In the genomic region with DNA sequence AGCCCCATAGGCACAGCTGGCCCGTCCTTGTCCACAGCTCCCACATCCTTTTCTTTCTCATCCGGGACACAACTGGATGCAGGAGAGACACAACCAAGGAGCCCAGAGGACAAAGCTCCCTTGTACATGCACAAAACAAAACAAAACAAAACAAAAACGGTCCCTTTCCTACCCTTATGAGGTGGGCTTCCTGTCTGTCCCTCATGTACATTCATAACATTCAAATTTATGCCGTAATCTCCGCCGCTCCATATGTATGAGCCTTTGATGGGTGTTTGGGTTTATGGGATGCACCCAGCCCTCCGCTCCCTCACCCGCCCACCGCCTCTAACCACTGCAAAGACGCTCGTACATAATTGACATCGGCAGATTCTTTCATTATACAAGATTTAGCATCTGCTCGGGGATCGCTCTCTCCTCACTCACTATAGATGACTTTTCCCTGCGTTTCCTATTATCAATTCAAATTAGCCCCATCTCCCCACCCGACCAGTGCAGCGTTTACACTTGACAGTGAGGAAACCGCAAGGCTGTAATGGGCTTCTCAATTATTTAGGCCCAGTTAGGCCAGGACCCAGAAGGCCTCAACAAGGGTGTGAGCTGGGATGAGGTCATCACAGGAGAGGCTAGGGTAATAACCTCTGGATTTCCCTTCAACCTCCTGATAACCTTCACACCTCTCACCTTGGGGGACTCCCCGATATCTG, we compare ENCODE assay signal across 13 mouse cellular contexts. TPM values are rescaled to one million over a fixed set of nuclear protein-coding genes. Genes with fewer than 3 reads are reported as not detected.
DNase-seq lines count a peak whose midpoint lies in the region; ATAC-seq and TF ChIP-seq lines count a peak whose summit lies in the region.
"Had no signal": no experiment of that assay in that cellular context is flagged by ENCODE, and none has a peak within 500 bp of the region (broad histone marks: within the 10 kb centered on the region; RNA-seq: fewer than 3 reads in every experiment).

No protein-coding gene starts in this region.

- 35% methylated on average over 19 of the region's 19 CpGs for WGBS in forebrain, embryonic 13.5 days
- 20% methylated on average over 19 of the region's 19 CpGs for WGBS in hindbrain, embryonic 15.5 days
- 20% methylated on average over 19 of the region's 19 CpGs for WGBS in midbrain, postnatal 0 days
- WGBS in heart, embryonic 12.5 days: 77% methylated on average over 19 of the region's 19 CpGs

- peaks cover 35% of the 10 kb centered on the region for H3K4me1 ChIP-seq in forebrain, embryonic 13.5 days
- H3K4me1 ChIP-seq in hindbrain, embryonic 15.5 days (replicated peaks): peaks cover 40% of the 10 kb centered on the region
- peaks cover 10% of the 10 kb centered on the region; the same call in 1 of the 2 replicates for H3K4me1 ChIP-seq in midbrain, postnatal 0 days (ENCODE audit: insufficient read depth, low read length)
- peaks cover 28% of the 10 kb centered on the region for H3K4me1 ChIP-seq in heart, embryonic 12.5 days (replicated peaks)

- peaks cover 19% of the 10 kb centered on the region for H3K27me3 ChIP-seq in forebrain, embryonic 13.5 days
- H3K27me3 ChIP-seq in hindbrain, embryonic 15.5 days: no peaks in the 10 kb centered on the region
- peaks cover 8% of the 10 kb centered on the region; the same call in 1 of the 2 replicates for H3K27me3 ChIP-seq in midbrain, postnatal 0 days (ENCODE audit: insufficient read depth, low read length)
- peaks cover 16% of the 10 kb centered on the region; the same call in 1 of the 2 replicates for H3K27me3 ChIP-seq in heart, embryonic 12.5 days (replicated peaks)

- peak; percentile 42 for DNase-seq in MN1 (ENCODE audit: low spot score)
- no peak for DNase-seq in midbrain, postnatal 0 days (ENCODE audit: low spot score)
- no peak for DNase-seq in adrenal gland, postnatal 25 days
- DNase-seq: cerebellum, adult 11-12 months; lung, postnatal 4 days; thymus, adult 18-20 months had no signal

- peak; percentile 80 for ATAC-seq in forebrain, embryonic 13.5 days
- ATAC-seq in hindbrain, embryonic 15.5 days (ENCODE audit: low FRiP score, low read depth): peak; percentile 60
- ATAC-seq in midbrain, postnatal 0 days (ENCODE audit: low FRiP score): peak; percentile 55; the same call in 1 of the 2 replicates
- ATAC-seq in activated CD4-positive, CD25-positive, alpha-beta regulatory T cell, adult 4 months: no peak
- no peak for ATAC-seq in heart, embryonic 12.5 days (ENCODE audit: insufficient number of reproducible peaks, low FRiP score)
- ATAC-seq: CD4-positive, CD25-positive, alpha-beta regulatory T cell, adult 4 months; intestine, postnatal 0 days had no signal

- no peak for TF ChIP-seq CTCF in midbrain, postnatal 0 days (IDR thresholded peaks at IDR 0.05)

- no peak overlapping the region for H3K4me3 ChIP-seq in forebrain, embryonic 13.5 days
- no peak overlapping the region for H3K4me3 ChIP-seq in hindbrain, embryonic 15.5 days
- no peak overlapping the region for H3K4me3 ChIP-seq in midbrain, postnatal 0 days (ENCODE audit: low read depth, low read length)
- no peak overlapping the region for H3K4me3 ChIP-seq in heart, embryonic 12.5 days

- H3K9ac ChIP-seq in forebrain, embryonic 13.5 days: no peak overlapping the region
- no peak overlapping the region for H3K9ac ChIP-seq in hindbrain, embryonic 15.5 days
- H3K9ac ChIP-seq in midbrain, postnatal 0 days (replicated peaks; ENCODE audit: low read length, poor library complexity, severe bottlenecking): no peak overlapping the region
- H3K9ac ChIP-seq in heart, embryonic 12.5 days: no peak overlapping the region

- H3K4me2 ChIP-seq in forebrain, embryonic 13.5 days: peak overlapping the region; percentile 49
- H3K4me2 ChIP-seq in hindbrain, embryonic 15.5 days: peak overlapping the region; percentile 43; the same call in 1 of the 2 replicates
- H3K4me2 ChIP-seq in midbrain, postnatal 0 days (ENCODE audit: low read depth, low read length, poor library complexity, severe bottlenecking): no peak overlapping the region
- H3K4me2 ChIP-seq in heart, embryonic 12.5 days: no peak overlapping the region

- peak overlapping the region; percentile 88 for H3K27ac ChIP-seq in forebrain, embryonic 13.5 days
- peak overlapping the region; percentile 71 for H3K27ac ChIP-seq in hindbrain, embryonic 15.5 days (replicated peaks)
- 0 out of 2 replicates have a peak overlapping the region, but pooled peaks have one; percentile 43 for H3K27ac ChIP-seq in midbrain, postnatal 0 days (ENCODE audit: low read depth, low read length)
- no peak overlapping the region for H3K27ac ChIP-seq in heart, embryonic 12.5 days (ENCODE audit: poor library complexity, severe bottlenecking)
- H3K27ac ChIP-seq: limb, embryonic 13.5 days had no signal

- H3K36me3 ChIP-seq in forebrain, embryonic 13.5 days (ENCODE audit: poor library complexity, severe bottlenecking): no peaks in the 10 kb centered on the region
- no peaks in the 10 kb centered on the region for H3K36me3 ChIP-seq in hindbrain, embryonic 15.5 days
- no peaks in the 10 kb centered on the region for H3K36me3 ChIP-seq in midbrain, postnatal 0 days (ENCODE audit: insufficient read depth, low read length)
- no peaks in the 10 kb centered on the region for H3K36me3 ChIP-seq in heart, embryonic 12.5 days
- H3K36me3 ChIP-seq: limb, embryonic 13.5 days had no signal

- H3K9me3 ChIP-seq in forebrain, embryonic 13.5 days (replicated peaks): no peaks in the 10 kb centered on the region
- H3K9me3 ChIP-seq in hindbrain, embryonic 15.5 days: no peaks in the 10 kb centered on the region
- H3K9me3 ChIP-seq in midbrain, postnatal 0 days (ENCODE audit: low read length): no peaks in the 10 kb centered on the region
- no peaks in the 10 kb centered on the region for H3K9me3 ChIP-seq in heart, embryonic 12.5 days (replicated peaks)
- H3K9me3 ChIP-seq: limb, embryonic 13.5 days had no signal

RNA-seq across cellular contexts. Expression of a gene that starts 51.5 kb away (rescaled TPM):
- polyA plus RNA-seq in forebrain, embryonic 13.5 days (2015; fragmentation: Nextera tagmentation; extraction: Ambion mirVana): 51.4 and 54.9 TPM in 2 replicates
- polyA plus RNA-seq in hindbrain, embryonic 15.5 days (2015; fragmentation: Nextera tagmentation; extraction: Ambion mirVana): 60.2 and 63.7 TPM in 2 replicates
- total RNA-seq in midbrain, postnatal 0 days (2014; rRNA removed): 60.1 and 66.6 TPM in 2 replicates
- 51.4 and 52.8 TPM in 2 replicates for polyA plus RNA-seq in midbrain, postnatal 0 days (2015; fragmentation: Nextera tagmentation; extraction: Ambion mirVana)
- total RNA-seq in adrenal gland, postnatal 25 days (2021): 32.8 and 42.6 TPM in 2 replicates
- polyA plus RNA-seq in activated CD4-positive, CD25-positive, alpha-beta regulatory T cell, adult 4 months (2017; shearing (Covaris generic)): 10 to 100 TPM; 22.0 to 33.4 TPM
- 40.0 and 44.3 TPM in 2 replicates for polyA plus RNA-seq in heart, embryonic 12.5 days (2016; fragmentation: Nextera tagmentation; extraction: Ambion mirVana)

Comparison
In these comparisons a context has a peak if more than half of its experiments do, and no peak if none do; other contexts are left out.
1. ATAC-seq: peak in forebrain, embryonic 13.5 days (single experiment), hindbrain, embryonic 15.5 days (single experiment) and midbrain, postnatal 0 days (single experiment); none in activated CD4-positive, CD25-positive, alpha-beta regulatory T cell, adult 4 months (single experiment) and heart, embryonic 12.5 days (single experiment).
2. H3K4me2 ChIP-seq: peak in forebrain, embryonic 13.5 days (single experiment) and hindbrain, embryonic 15.5 days (single experiment); none in midbrain, postnatal 0 days (single experiment) and heart, embryonic 12.5 days (single experiment).